Mouse (Mus musculus) MN1 (cell line): ENCODE results near the gene Hist1h3d.
"Not testable (repeated sequence)": the region's sequence is repeated elsewhere in the genome, so short reads cannot be mapped to it uniquely, and the experiment has no call there.

Source experiments
- DNase-seq: peaks from one replicate; pipeline ENCODE4 v3.0.0-alpha.2; 2016; ENCODE audit warnings: low spot score

Hist1h3d gene

GRCm38 (mm10) chr13:23585442-23586098 is 10.0 kb downstream of the Hist1h3d start:
- peak; percentile 92 for DNase-seq

GRCm38 (mm10) chr13:23586099-23586939 is 10.8 kb downstream of the Hist1h3d start:
- peak; percentile 45 for DNase-seq

DNA sequence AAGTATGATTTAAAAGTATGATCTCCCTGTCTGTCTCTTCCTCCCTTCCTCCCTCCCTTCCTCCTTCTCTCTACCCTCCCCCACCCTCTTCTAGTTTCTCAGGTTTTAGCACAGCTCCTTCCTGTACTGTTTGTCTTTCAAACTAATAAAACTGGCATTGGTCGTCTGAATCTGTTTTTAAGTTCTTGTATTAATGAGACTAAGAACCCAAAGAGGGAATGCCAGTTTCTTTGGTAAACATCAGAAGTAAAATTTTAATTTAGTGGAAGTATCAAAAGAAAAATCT is 11.3 kb downstream of the Hist1h3d start:
- DNase-seq: no peak

GRCm38 (mm10) chr13:23591206-23591605 is 15.6 kb downstream of the Hist1h3d start:
- no peak for DNase-seq

GRCm38 (mm10) chr13:23591886-23592285 is 16.3 kb downstream of the Hist1h3d start:
- DNase-seq: not testable (repeated sequence)

DNA sequence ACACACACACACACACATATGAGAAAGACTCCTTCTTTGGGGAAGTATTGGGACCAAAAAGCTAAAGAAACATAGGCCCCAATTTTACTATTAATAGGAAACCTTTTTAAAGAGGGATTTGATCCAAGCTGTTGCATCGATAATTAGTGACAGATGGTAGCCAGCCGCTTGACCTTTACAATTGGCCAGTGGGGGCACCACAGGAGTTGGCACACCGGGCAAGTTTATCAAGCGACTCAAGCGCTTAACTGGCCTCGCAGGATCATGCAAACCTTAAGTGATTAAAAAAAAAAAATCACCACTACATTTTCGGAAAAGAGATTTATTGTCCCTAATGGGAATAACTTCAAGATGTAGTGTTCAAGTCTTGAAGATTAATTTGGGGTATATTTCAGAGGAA is 17.1 kb downstream of the Hist1h3d start:
- no peak for DNase-seq

GRCm38 (mm10) chr13:23593051-23593770 is 17.6 kb downstream of the Hist1h3d start:
- no peak for DNase-seq

- no peak for DNase-seq
Measured at GRCm38 (mm10) chr13:23595185-23595584, 19.6 kb downstream of the Hist1h3d start.

DNA sequence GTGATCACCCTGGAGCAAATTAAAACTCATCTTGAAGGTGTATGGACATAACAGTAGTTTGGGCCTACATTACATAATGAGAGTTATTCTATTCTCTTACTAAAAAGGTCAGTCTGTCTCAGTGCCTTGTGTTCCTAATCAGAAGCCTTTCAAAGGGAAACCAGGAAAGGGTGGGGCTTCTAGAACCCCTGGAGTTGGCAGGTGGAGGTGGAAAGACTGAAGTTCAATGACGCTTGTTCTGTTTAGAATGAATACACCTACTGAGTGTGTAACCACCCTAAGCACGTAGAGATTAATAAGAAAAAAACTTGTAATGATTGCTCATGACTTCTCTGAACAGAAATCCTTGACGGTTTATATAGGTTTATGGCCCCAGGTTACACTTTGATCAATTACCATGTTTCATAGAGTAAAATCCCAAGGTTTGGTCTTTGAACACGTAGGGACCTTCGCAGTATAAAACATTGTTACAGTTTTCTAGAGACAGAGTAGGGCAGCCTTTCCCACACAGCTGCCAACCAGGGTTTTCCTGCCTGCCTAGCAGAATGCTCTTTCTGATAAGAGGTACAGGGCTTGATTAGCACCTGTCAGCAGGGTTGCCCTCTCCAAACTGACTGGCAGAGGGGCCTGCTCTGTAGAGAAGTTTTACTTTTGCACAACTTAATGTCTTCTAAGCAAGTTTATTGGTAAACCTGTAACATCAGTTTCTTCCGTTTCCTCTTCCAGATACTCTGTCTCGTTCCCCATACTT is 20.2 kb downstream of the Hist1h3d start:
- DNase-seq: no peak

DNA sequence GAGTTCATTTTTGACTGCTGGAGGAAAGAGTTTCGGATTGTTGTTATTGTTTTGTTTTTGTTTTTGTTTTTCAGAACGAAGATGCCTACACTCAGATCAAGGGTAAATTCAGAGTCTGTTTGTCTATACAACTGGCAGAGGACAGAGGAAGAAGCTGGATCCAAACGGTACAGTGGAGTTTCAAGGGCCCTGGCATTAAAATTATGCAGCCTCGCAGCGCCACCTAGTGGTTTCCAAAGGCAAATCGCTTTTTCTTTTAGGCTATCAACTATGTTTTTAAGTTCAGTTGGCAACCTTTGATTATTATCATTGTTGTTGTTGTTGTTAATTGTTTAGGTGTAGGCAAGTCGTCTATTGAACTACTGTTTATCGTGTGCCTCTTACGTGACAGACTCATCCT is 22.4 kb downstream of the Hist1h3d start:
- DNase-seq: peak; percentile 77

DNA sequence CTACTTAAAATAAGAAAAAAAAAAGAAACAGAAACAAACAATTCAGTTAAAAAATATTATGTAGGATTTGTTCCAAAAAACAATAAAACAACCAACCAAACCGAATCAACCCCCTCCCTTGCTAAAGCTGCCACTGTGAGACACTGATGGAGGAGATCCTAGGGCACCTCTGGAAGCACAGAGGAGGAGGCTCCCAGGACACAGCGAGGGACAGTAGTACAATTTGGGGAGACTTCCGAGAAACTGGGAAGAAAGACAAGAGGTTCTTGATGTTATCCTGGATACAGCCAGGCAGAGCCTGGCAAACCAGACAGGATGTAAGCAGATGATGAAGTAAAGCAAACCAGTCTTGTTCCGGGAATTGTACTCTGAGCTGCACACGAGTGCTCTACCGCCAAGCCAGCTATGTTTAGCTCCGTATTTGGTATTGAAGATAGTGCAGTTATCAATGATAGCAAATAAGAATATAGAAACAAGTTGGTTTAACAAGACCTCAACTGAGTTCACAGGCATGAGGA is 27.7 kb downstream of the Hist1h3d start:
- DNase-seq: no peak

DNA sequence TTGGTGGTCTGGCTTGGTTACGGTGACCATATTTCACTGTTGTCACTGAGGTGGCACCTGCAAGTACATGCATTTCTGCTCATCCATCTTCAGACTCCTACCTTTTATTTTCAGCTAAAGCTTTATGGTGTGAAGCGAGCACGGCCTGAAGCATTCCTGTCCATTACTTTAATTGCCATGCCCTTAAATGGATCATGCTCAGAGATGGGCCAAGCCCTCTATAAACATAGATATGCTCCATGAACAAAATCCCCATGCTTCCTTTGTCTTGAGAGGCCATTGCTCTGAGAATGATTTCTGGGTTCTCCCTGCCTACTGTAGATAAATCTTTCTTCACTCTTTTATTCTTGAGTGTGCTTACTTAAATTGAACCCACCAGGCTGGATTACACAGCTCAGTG is 28.9 kb downstream of the Hist1h3d start:
- DNase-seq: no peak

DNA sequence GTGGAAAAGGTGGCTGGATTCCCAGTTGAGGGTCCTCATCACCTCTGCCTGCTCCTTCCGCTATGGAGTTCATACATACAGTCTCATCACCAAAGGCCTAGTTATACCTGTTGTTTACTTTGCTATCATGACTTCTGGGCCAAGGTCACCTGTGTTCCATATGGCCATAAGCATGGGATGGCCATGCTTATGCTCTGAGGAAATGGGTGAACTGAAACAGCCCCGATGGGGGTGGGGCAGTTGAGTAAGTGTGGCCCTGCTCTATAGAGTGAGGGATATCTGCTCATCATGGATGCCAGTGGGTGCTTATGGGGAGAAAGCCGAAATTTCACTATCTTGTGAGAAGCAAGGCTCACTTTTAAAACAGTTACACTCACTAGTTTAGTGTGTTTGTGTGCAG is 29.5 kb downstream of the Hist1h3d start:
- DNase-seq: no peak

DNA sequence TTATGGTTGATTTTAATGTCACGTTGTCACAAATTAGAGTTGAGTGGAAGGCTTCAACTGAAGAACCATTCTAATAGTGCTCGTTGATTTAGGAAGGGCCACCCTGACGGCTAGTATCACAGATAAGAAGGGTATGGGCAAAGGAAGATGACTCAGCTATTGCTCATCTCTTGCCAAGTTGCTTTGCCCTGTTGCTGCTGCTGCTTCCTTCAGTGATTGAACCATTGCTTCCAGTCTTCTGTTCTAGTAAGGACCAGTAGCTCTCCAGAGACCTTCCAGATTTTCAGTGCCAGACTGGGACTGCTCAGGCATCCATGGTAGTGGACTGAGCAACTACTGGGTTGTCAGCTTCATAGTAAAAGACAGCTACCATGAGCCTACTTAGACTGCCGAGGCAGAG is 33.6 kb downstream of the Hist1h3d start:
- DNase-seq: peak; percentile 36

DNA sequence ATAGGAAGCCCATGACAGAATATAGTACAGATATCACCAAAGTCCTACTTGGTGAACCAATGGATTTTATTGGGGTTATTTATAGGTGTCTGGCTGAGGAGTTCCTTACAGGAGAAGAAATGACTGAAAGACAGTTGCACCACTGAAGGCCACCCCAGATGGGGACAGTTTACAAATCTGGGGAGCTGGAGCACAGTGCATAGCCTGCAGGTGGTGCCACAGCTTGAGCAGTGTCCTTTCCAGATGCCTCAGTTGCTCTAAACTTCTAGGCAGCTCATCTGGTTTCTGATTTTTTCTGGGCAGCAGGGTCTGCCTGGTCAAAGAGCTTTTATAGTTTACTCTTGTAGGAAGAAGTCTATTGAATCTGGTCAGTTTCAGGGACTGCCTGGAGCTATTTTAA is 34.3 kb downstream of the Hist1h3d start:
- DNase-seq: no peak

- peak; percentile 12 for DNase-seq
Measured at GRCm38 (mm10) chr13:23610393-23610792, 34.8 kb downstream of the Hist1h3d start.

- DNase-seq: no peak
Measured at GRCm38 (mm10) chr13:23611638-23612037, 36.1 kb downstream of the Hist1h3d start.

- DNase-seq: no peak
Measured at GRCm38 (mm10) chr13:23620056-23620732, 44.6 kb downstream of the Hist1h3d start.

DNA sequence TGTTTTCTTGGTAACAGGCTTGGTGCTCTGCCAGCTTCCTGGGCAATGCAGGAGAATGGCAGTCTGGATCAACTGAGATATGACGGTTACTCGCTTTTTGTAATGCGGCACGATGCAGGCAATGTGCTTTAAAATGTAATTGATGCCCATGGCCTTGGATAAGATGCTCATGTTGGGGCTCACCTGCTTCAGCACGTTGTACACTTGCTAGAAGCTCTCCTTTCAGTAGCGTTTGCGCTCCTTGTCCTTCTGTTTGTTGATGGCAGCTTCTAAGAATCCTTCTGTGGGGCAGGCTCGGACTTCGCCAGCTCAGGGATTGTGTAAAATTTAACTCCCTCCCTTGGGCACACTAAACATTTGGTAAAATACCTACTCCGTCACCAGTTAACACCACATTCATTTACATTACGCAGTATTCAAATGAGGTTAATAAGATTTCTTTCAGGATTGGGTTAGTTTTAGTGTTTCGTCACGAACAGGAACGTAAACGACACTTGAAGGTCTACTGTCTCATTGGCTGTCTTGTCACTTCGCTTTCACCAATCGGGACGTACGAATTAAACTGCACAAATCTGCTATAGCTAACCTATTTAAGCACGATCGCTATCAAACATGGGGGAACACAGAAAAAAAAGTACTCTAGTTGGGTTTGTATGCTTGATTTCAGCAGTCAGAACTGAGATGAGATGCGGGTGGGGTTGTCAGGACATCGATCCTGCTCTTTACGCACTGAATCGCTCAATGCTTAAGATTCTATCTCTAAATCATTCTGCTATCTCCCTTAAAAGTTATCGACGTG is 45.4 kb downstream of the Hist1h3d start, which contains the start of gene Hist1h2be:
TSS of gene Hist1h2be (minus strand) at position 392 of the 799 bp plus-strand sequence.
- DNase-seq: peak; percentile 89

- DNase-seq: peak; percentile 75
Measured at GRCm38 (mm10) chr13:23621532-23622174, 46.1 kb downstream of the Hist1h3d start.
